Mouse (Mus musculus) hindbrain, embryonic 15.5 days (tissue): ENCODE results near the gene Hibadh. TPM values are rescaled to one million over a fixed set of nuclear protein-coding genes. Genes with fewer than 3 reads are reported as not detected.
A peak's percentile ranks its signal among the peaks of the same experiment; 100 is the strongest.
"Not testable (repeated sequence)": the region's sequence is repeated elsewhere in the genome, so short reads cannot be mapped to it uniquely, and the experiment has no call there.

ENCODE experiments used
- ATAC-seq: fragments of 200-750 bp; cut with Nextera tagmentation; 2 replicates; pipeline ENCODE4 v1.8.0; 2017; ENCODE audit warnings: low read depth, moderate number of reproducible peaks, moderate TSS enrichment; ENCODE audit not compliant: low FRiP score
- H3K27ac ChIP-seq: fragments of 300-500 bp; sonication (generic); replicated peaks from 2 replicates; pipeline ENCODE4 v1.5.1; 2015; ENCODE audit warnings: mild to moderate bottlenecking, inconsistent platforms
- H3K27me3 ChIP-seq: fragments of 300-500 bp; sonication (generic); 2 replicates; pipeline ENCODE4 v1.6.1; 2015; ENCODE audit warnings: control low read depth, inconsistent platforms
- H3K36me3 ChIP-seq: fragments of 300-500 bp; sonication (generic); 2 replicates; pipeline ENCODE4 v1.6.1; 2015; ENCODE audit warnings: control low read depth, inconsistent platforms
- H3K4me1 ChIP-seq: fragments of 300-500 bp; sonication (generic); replicated peaks from 2 replicates; pipeline ENCODE4 v1.6.1; 2015; ENCODE audit warnings: control low read depth, inconsistent platforms
- H3K4me2 ChIP-seq: fragments of 300-500 bp; sonication (generic); 2 replicates; pipeline ENCODE4 v1.6.1; 2015; ENCODE audit warnings: moderate library complexity, mild to moderate bottlenecking, inconsistent platforms
- H3K4me3 ChIP-seq: fragments of 300-500 bp; sonication (generic); 2 replicates; pipeline ENCODE4 v1.5.1; 2015; ENCODE audit warnings: mild to moderate bottlenecking, inconsistent platforms
- H3K9ac ChIP-seq: fragments of 300-500 bp; sonication (generic); 2 replicates; pipeline ENCODE4 v1.6.1; 2015; ENCODE audit warnings: inconsistent platforms
- H3K9me3 ChIP-seq: fragments of 300-500 bp; sonication (generic); 2 replicates; pipeline ENCODE4 v1.6.1; 2016; ENCODE audit warnings: control low read depth, inconsistent platforms
- WGBS: fragments of 180-500 bp; shearing (Covaris S2); methylation state at CpG from one replicate; pipeline ENCODE4 v1.1.7; 2015; 5-methylcytosine and 5-hydroxymethylcytosine counted together
- polyA plus RNA-seq: library from polyadenylated mRNA; unstranded; fragments of >200 nt; fragmentation: Nextera tagmentation; extraction: Ambion mirVana; gene quantifications from 2 replicates; pipeline ENCODE4 v1.2.1, GENCODE M21; 2015

The Hibadh gene
- polyA plus RNA-seq = 67.9 and 69.0 TPM in 2 replicates

GRCm38 (mm10) chr6:52640224-52640712 lies at the start of gene Hibadh:
TSS of gene Hibadh (minus strand) at chr6:52640389.
- H3K27me3 ChIP-seq = no peaks in the 10 kb centered on the region
- peak within 1 kb of the TSS; percentile 78 for H3K4me2 ChIP-seq
- no peaks in the 10 kb centered on the region for H3K9me3 ChIP-seq
- peak within 1 kb of the TSS; percentile 76 for H3K27ac ChIP-seq
- ATAC-seq = peak; percentile 100
- under 1% methylated on average over 34 of the region's 34 CpGs for WGBS
- peaks cover 23% of the 10 kb centered on the region for H3K4me1 ChIP-seq
- H3K9ac ChIP-seq = peak within 1 kb of the TSS; percentile 70
- H3K4me3 ChIP-seq = peak within 1 kb of the TSS; percentile 74
- no peaks in the 10 kb centered on the region for H3K36me3 ChIP-seq

GRCm38 (mm10) chr6:52686901-52687500 lies 46.8 kb upstream of the Hibadh start:
- Histone ChIP-seq H3K9me3 (no peaks in the 10 kb centered on the region), H3K4me3 (no peak overlapping the region), H3K27ac (no peak overlapping the region), H3K4me1 (no peaks in the 10 kb centered on the region), H3K9ac (no peak overlapping the region), H3K36me3 (no peaks in the 10 kb centered on the region), H3K27me3 (no peaks in the 10 kb centered on the region), H3K4me2 (no peak overlapping the region)
- WGBS = 64% methylated on average over 5 of the region's 5 CpGs
- no peak for ATAC-seq

GRCm38 (mm10) chr6:52682607-52683006 lies 42.4 kb upstream of the Hibadh start:
- no peak for ATAC-seq

GRCm38 (mm10) chr6:52681847-52682485 lies 41.8 kb upstream of the Hibadh start:
- Histone ChIP-seq H3K9ac (no peak overlapping the region), H3K4me2 (no peak overlapping the region), H3K36me3 (no peaks in the 10 kb centered on the region), H3K27ac (no peak overlapping the region), H3K27me3 (no peaks in the 10 kb centered on the region), H3K9me3 (no peaks in the 10 kb centered on the region), H3K4me1 (no peaks in the 10 kb centered on the region), H3K4me3 (no peak overlapping the region)
- WGBS = 85% methylated on average over 6 of the region's 6 CpGs
- ATAC-seq = no peak

More at GRCm38 (mm10) chr6:52682607-52683006, 42.4 kb upstream of the Hibadh start:
- 96% methylated on average over 3 of the region's 3 CpGs for WGBS
- H3K36me3 ChIP-seq = no peaks in the 10 kb centered on the region
- H3K4me1 ChIP-seq = no peaks in the 10 kb centered on the region
- no peak overlapping the region for H3K4me2 ChIP-seq
- no peaks in the 10 kb centered on the region for H3K9me3 ChIP-seq
- H3K9ac ChIP-seq = no peak overlapping the region
- no peaks in the 10 kb centered on the region for H3K27me3 ChIP-seq
- H3K4me3 ChIP-seq = no peak overlapping the region
- no peak overlapping the region for H3K27ac ChIP-seq

GRCm38 (mm10) chr6:52680458-52681032 lies 40.4 kb upstream of the Hibadh start:
- H3K4me3 ChIP-seq = no peak overlapping the region
- no peaks in the 10 kb centered on the region for H3K4me1 ChIP-seq
- 56% methylated on average over 8 of the region's 8 CpGs for WGBS
- H3K9ac ChIP-seq = no peak overlapping the region
- no peak overlapping the region for H3K27ac ChIP-seq
- no peaks in the 10 kb centered on the region for H3K9me3 ChIP-seq
- ATAC-seq = no peak
- no peaks in the 10 kb centered on the region for H3K27me3 ChIP-seq
- no peaks in the 10 kb centered on the region for H3K36me3 ChIP-seq
- H3K4me2 ChIP-seq = no peak overlapping the region

GRCm38 (mm10) chr6:52679565-52679964 lies 39.4 kb upstream of the Hibadh start:
- no peaks in the 10 kb centered on the region for H3K9me3 ChIP-seq
- H3K4me1 ChIP-seq = no peaks in the 10 kb centered on the region
- H3K9ac ChIP-seq = no peak overlapping the region
- no peaks in the 10 kb centered on the region for H3K27me3 ChIP-seq
- no peak overlapping the region for H3K4me3 ChIP-seq
- no peak overlapping the region for H3K4me2 ChIP-seq
- H3K27ac ChIP-seq = no peak overlapping the region
- WGBS = 87% methylated on average over 9 of the region's 9 CpGs
- no peaks in the 10 kb centered on the region for H3K36me3 ChIP-seq
- no peak for ATAC-seq

GRCm38 (mm10) chr6:52677534-52677933 lies 37.3 kb upstream of the Hibadh start:
- not testable (repeated sequence) for H3K9ac ChIP-seq, ATAC-seq

GRCm38 (mm10) chr6:52675222-52675921 lies 35.2 kb upstream of the Hibadh start:
- no peak for ATAC-seq
- Histone ChIP-seq H3K9me3 (no peaks in the 10 kb centered on the region), H3K4me1 (no peaks in the 10 kb centered on the region), H3K27ac (no peak overlapping the region), H3K4me3 (no peak overlapping the region), H3K36me3 (no peaks in the 10 kb centered on the region), H3K4me2 (no peak overlapping the region), H3K9ac (no peak overlapping the region), H3K27me3 (no peaks in the 10 kb centered on the region)
- WGBS = 79% methylated on average over 4 of the region's 4 CpGs

More at GRCm38 (mm10) chr6:52677534-52677933, 37.3 kb upstream of the Hibadh start:
- H3K27me3 ChIP-seq, H3K4me1 ChIP-seq, H3K27ac ChIP-seq, H3K4me3 ChIP-seq, H3K4me2 ChIP-seq, H3K36me3 ChIP-seq, H3K9me3 ChIP-seq: not testable (repeated sequence)
- WGBS = 85% methylated on average over 4 of the region's 4 CpGs

GRCm38 (mm10) chr6:52674541-52674940 lies 34.4 kb upstream of the Hibadh start:
- WGBS = 77% methylated on average over 12 of the region's 12 CpGs
- no peaks in the 10 kb centered on the region for H3K36me3 ChIP-seq
- no peak overlapping the region for H3K4me2 ChIP-seq
- H3K9ac ChIP-seq = no peak overlapping the region
- H3K27ac ChIP-seq = no peak overlapping the region
- no peak overlapping the region for H3K4me3 ChIP-seq
- no peaks in the 10 kb centered on the region for H3K27me3 ChIP-seq
- ATAC-seq = no peak
- no peaks in the 10 kb centered on the region for H3K4me1 ChIP-seq
- no peaks in the 10 kb centered on the region for H3K9me3 ChIP-seq

GRCm38 (mm10) chr6:52673706-52674105 lies 33.5 kb upstream of the Hibadh start:
- Histone ChIP-seq H3K4me3 (no peak overlapping the region), H3K9me3 (no peaks in the 10 kb centered on the region), H3K9ac (no peak overlapping the region), H3K27ac (no peak overlapping the region), H3K4me2 (no peak overlapping the region), H3K36me3 (no peaks in the 10 kb centered on the region), H3K27me3 (no peaks in the 10 kb centered on the region), H3K4me1 (no peaks in the 10 kb centered on the region)
- no peak for ATAC-seq
- WGBS = 83% methylated on average over 7 of the region's 7 CpGs

GRCm38 (mm10) chr6:52672539-52672938 lies 32.4 kb upstream of the Hibadh start:
- Histone ChIP-seq H3K27me3 (no peaks in the 10 kb centered on the region), H3K9ac (no peak overlapping the region), H3K27ac (no peak overlapping the region), H3K4me3 (no peak overlapping the region), H3K4me2 (no peak overlapping the region), H3K9me3 (no peaks in the 10 kb centered on the region), H3K4me1 (no peaks in the 10 kb centered on the region), H3K36me3 (no peaks in the 10 kb centered on the region)
- 82% methylated on average over 2 of the region's 2 CpGs for WGBS
- no peak for ATAC-seq

- H3K9me3 ChIP-seq = no peaks in the 10 kb centered on the region
- H3K27ac ChIP-seq = no peak overlapping the region
- H3K4me1 ChIP-seq = no peaks in the 10 kb centered on the region
- ATAC-seq = no peak
- no peak overlapping the region for H3K4me2 ChIP-seq
- H3K36me3 ChIP-seq = no peaks in the 10 kb centered on the region
- no peaks in the 10 kb centered on the region for H3K27me3 ChIP-seq
- H3K4me3 ChIP-seq = no peak overlapping the region
- 70% methylated on average over 8 of the region's 8 CpGs for WGBS
- no peak overlapping the region for H3K9ac ChIP-seq
These were observed 31.6 kb upstream of the Hibadh start for GRCm38 (mm10) chr6:52671791-52672190.
